Mouse (Mus musculus) intestine, postnatal 0 days (tissue): Measurements from ENCODE around the gene Capza2. TPM values are rescaled to one million over a fixed set of nuclear protein-coding genes. Genes with fewer than 3 reads are reported as not detected.
"Not testable (repeated sequence)": the region's sequence is repeated elsewhere in the genome, so short reads cannot be mapped to it uniquely, and the experiment has no call there.

Source experiments
- ATAC-seq: fragments of 200-750 bp; cut with Nextera tagmentation; 2 replicates; pipeline ENCODE4 v1.8.0; 2017; ENCODE audit warnings: mild to moderate bottlenecking, moderate TSS enrichment, moderate library complexity
- H3K27ac ChIP-seq: fragments of 300-500 bp; sonication (generic); 2 replicates; pipeline ENCODE4 v1.5.1; 2014; ENCODE audit warnings: mild to moderate bottlenecking, low read depth, low read length, moderate library complexity
- H3K27me3 ChIP-seq: fragments of 300-500 bp; sonication (generic); replicated peaks from 2 replicates; pipeline ENCODE4 v1.6.1; 2014; ENCODE audit warnings: low read length, mixed read lengths; ENCODE audit not compliant: control insufficient read depth, insufficient read depth
- H3K36me3 ChIP-seq: fragments of 300-500 bp; sonication (generic); 2 replicates; pipeline ENCODE4 v1.6.1; 2014; ENCODE audit warnings: mild to moderate bottlenecking, moderate library complexity; ENCODE audit not compliant: control insufficient read depth, insufficient read depth
- H3K4me1 ChIP-seq: fragments of 300-500 bp; sonication (generic); replicated peaks from 2 replicates; pipeline ENCODE4 v1.6.1; 2014; ENCODE audit warnings: antibody characterized with exemption, low read length, mixed read lengths; ENCODE audit not compliant: control insufficient read depth, insufficient read depth
- H3K4me2 ChIP-seq: fragments of 300-500 bp; sonication (generic); replicated peaks from 2 replicates; pipeline ENCODE4 v1.6.1; 2014; ENCODE audit warnings: low read depth, mild to moderate bottlenecking, moderate library complexity
- H3K4me3 ChIP-seq: fragments of 300-500 bp; sonication (generic); 2 replicates; pipeline ENCODE4 v1.5.1; 2014; ENCODE audit warnings: low read depth, low read length
- H3K9ac ChIP-seq: fragments of 300-500 bp; sonication (generic); 2 replicates; pipeline ENCODE4 v1.6.1; 2014; ENCODE audit warnings: mild to moderate bottlenecking, low read depth, low read length
- H3K9me3 ChIP-seq: fragments of 300-500 bp; sonication (generic); 2 replicates; pipeline ENCODE4 v1.6.1; 2016; ENCODE audit warnings: mixed run types; ENCODE audit not compliant: control insufficient read depth
- CTCF ChIP-seq: sonication (generic); IDR thresholded peaks from 2 replicates; pipeline ENCODE4 v1.5.1; 2016; ENCODE audit warnings: low read depth, mild to moderate bottlenecking, control low read depth, antibody characterized with exemption, moderate library complexity
- WGBS: fragments of 180-500 bp; shearing (Covaris S2); extraction: QIAGEN DNeasy Blood & Tissue Kit; methylation state at CpG from one replicate; pipeline ENCODE4 v1.1.7; 2014; 5-methylcytosine and 5-hydroxymethylcytosine counted together
- polyA plus RNA-seq: library from polyadenylated mRNA; unstranded; fragments of >200 nt; fragmentation: Nextera tagmentation; extraction: Ambion mirVana; gene quantifications from 2 replicates; pipeline ENCODE4 v1.2.1, GENCODE M21; 2015

Capza2 gene
- polyA plus RNA-seq, 1 experiment from 2014 or later, result 195 TPM

- no peak; the same call in 1 of the 2 replicates for TF ChIP-seq CTCF
- Histone ChIP-seq H3K27me3 (no peaks in the 10 kb centered on the region), H3K4me2 (peak overlapping the region; percentile 87), H3K36me3 (no peaks in the 10 kb centered on the region), H3K9me3 (no peaks in the 10 kb centered on the region), H3K9ac (peak overlapping the region; percentile 85), H3K4me3 (peak overlapping the region; percentile 83), H3K27ac (peak overlapping the region; percentile 92), H3K4me1 (no peaks in the 10 kb centered on the region)
- ATAC-seq, result peak; percentile 89
- WGBS, result under 1% methylated on average over 90 of the region's 97 CpGs
Observed at GRCm38 (mm10) chr6:17693726-17694549, 57.9 kb downstream of the Capza2 start.

GRCm38 (mm10) chr6:17694550-17694951, 58.5 kb downstream of the Capza2 start:
- peak overlapping the region; percentile 87 for H3K4me2 ChIP-seq
- peak overlapping the region; percentile 85 for H3K9ac ChIP-seq
- H3K27me3 ChIP-seq, result no peaks in the 10 kb centered on the region
- H3K4me3 ChIP-seq, result peak overlapping the region; percentile 83
- whole genome bisulfite sequencing, result under 1% methylated on average over 46 of the region's 46 CpGs
- TF ChIP-seq CTCF, result peak; percentile 72
- H3K36me3 ChIP-seq, result no peaks in the 10 kb centered on the region
- peak overlapping the region; percentile 92 for H3K27ac ChIP-seq
- ATAC-seq, result peak; percentile 88
- H3K9me3 ChIP-seq, result no peaks in the 10 kb centered on the region
- H3K4me1 ChIP-seq, result no peaks in the 10 kb centered on the region

- Histone ChIP-seq H3K9ac (no peak overlapping the region), H3K27me3 (no peaks in the 10 kb centered on the region), H3K27ac (no peak overlapping the region), H3K4me1 (no peaks in the 10 kb centered on the region), H3K36me3 (no peaks in the 10 kb centered on the region), H3K9me3 (no peaks in the 10 kb centered on the region), H3K4me2 (no peak overlapping the region), H3K4me3 (no peak overlapping the region)
- peak; percentile 79 for TF ChIP-seq CTCF
- 56% methylated on average over 5 of the region's 5 CpGs for WGBS
- ATAC-seq, result no peak
Observed at GRCm38 (mm10) chr6:17696321-17696734, 60.3 kb downstream of the Capza2 start.

DNA sequence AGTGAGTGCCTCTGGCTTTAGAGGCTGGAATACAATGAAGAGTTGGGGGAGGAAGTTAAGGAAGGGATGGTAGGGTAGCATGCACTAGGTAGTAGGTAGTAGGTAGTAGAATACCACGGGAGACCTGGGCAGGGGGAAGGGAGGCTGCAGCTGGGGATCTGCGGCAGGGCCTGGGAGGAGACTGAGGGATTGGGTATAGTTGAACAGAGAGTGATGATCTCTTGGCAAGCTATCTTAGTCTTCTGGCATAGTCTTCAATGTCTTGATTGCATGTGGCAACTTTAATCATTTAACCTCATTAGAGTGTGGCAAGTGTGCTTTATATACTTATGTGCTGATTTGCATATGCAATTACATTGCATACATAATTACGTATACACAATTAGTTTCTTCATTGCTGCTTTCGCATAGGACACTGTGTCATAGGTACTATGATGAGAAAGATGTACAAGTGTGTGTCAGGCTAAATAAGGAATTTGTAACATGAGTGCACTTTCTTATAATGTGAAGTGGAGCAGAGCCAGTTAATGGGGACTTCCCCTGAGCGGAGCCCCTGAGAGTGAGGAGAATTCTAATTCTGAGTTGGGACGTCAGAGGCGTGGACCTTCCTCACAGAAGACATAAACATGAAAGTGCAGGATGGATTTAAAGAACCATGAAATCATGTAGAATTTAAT, 65.0 kb downstream of the Capza2 start:
- Histone ChIP-seq H3K27me3 (no peaks in the 10 kb centered on the region), H3K9ac (no peak overlapping the region), H3K9me3 (no peaks in the 10 kb centered on the region), H3K27ac (no peak overlapping the region), H3K4me3 (no peak overlapping the region), H3K4me1 (no peaks in the 10 kb centered on the region), H3K4me2 (no peak overlapping the region), H3K36me3 (no peaks in the 10 kb centered on the region)
- no peak for TF ChIP-seq CTCF
- WGBS, result 73% methylated on average over 7 of the region's 7 CpGs
- no peak for ATAC-seq

DNA sequence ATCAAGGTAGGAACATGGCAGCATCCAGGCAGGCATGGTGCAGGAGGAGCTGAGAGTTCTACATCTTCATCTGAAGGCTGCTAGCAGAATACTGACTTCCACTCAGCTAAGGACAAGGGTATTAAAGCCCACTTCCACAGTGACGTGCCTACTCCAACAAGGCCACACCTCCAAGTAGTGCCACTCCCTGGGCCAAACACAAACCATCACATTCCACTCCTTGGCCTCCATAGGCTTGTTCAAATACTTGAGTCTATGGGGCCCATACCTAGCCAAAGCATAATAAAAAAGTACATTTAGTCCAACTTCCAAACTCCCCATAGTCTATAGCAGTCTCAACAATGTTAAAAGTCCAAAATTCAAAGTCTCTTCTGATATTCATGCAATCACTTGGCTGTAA, 68.0 kb downstream of the Capza2 start:
- H3K4me3 ChIP-seq, H3K27ac ChIP-seq, H3K36me3 ChIP-seq, H3K4me1 ChIP-seq, H3K9ac ChIP-seq, H3K4me2 ChIP-seq, H3K9me3 ChIP-seq, H3K27me3 ChIP-seq: not testable (repeated sequence)
- ATAC-seq, result peak; percentile 74
- 53% methylated on average over 1 of the region's 1 CpGs for WGBS

DNA sequence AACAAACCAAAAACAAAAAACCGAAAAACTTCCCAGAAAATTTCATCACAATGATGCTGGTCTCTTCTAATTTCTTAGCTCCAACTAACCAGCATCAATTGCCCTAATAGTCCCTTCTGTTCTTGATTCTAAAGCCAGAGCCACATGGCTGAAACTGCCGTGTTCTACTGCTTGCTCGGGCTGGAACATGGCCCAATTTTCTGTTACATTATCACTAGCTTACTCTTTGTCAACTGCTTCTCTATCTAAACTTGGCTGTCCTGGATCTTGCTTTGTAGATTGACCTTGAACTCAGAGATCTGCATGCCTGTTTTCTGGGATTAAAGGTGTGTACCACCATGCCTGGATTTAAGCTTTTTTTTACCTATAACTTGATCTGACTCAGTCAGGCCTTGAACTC, 69.9 kb downstream of the Capza2 start:
- no peak overlapping the region for H3K27ac ChIP-seq
- no peaks in the 10 kb centered on the region for H3K36me3 ChIP-seq
- 83% methylated on average over 3 of the region's 3 CpGs for WGBS
- H3K27me3 ChIP-seq, result no peaks in the 10 kb centered on the region
- no peak overlapping the region for H3K4me2 ChIP-seq
- no peaks in the 10 kb centered on the region for H3K4me1 ChIP-seq
- no peak overlapping the region for H3K4me3 ChIP-seq
- no peak overlapping the region for H3K9ac ChIP-seq
- ATAC-seq, result no peak
- no peaks in the 10 kb centered on the region for H3K9me3 ChIP-seq
- TF ChIP-seq CTCF, result no peak

Other genes starting within 250 kb of the Capza2 start
- 6.7 and 7.7 TPM in 2 replicates for gene Met, start 172.4 kb upstream of the Capza2 start, polyA plus RNA-seq
- gene St7, start 56.7 kb downstream of the Capza2 start, polyA plus RNA-seq, result 11.2 and 12.4 TPM in 2 replicates